Mouse (Mus musculus): ENCODE results near the gene Sln.
A peak's percentile ranks its signal among the peaks of the same experiment; 100 is the strongest.

Sln gene

DNA sequence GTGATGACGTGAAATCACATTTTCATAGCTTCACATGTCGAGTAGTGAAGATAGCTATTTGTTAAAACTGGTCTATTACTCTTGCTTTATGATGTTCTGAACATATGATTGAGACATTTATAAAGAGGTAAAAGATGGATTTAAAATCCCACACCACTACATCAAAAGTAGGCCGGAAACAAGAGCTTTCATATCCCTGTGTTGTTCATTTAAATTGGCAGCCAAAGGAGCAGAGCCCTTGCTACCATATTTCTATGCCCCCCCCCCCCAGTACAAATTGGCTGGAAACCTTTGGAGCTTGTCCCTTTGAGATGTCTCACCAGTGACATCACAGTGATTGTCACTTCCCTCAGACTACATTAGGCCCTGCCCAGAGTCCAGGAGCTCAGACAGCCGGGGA lies at the start of gene Sln:
Gene Sln, plus strand, starts transcription at position 301 of the 400 bp plus-strand sequence.
- DNase-seq (ENCODE audit: low read depth, low spot score), result no peak

DNA sequence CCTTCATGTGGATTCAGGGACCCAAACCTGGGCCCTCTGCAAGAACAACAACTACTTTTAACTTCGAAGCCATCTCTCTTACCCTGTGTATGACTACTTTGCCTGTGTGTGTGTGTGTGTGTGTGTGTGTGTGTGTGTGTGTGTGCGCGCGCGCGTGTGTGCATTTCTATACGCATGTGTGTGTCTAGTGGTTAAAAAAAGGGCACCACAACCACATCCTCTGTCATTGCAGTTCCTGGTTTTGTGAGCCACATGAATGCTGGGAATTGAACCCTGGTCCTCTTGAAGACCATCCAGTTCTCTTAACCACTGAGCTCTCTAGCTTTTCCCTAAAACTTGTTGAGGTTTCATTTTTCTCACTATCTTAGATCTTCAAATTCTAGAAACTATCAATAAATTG lies 47.0 kb upstream of the Sln start:
- no peak for DNase-seq (ENCODE audit: low read depth, low spot score)

GRCm38 (mm10) chr9:53806496-53807086 lies 43.4 kb upstream of the Sln start:
- DNase-seq (ENCODE audit: low read depth, low spot score), result no peak

DNA sequence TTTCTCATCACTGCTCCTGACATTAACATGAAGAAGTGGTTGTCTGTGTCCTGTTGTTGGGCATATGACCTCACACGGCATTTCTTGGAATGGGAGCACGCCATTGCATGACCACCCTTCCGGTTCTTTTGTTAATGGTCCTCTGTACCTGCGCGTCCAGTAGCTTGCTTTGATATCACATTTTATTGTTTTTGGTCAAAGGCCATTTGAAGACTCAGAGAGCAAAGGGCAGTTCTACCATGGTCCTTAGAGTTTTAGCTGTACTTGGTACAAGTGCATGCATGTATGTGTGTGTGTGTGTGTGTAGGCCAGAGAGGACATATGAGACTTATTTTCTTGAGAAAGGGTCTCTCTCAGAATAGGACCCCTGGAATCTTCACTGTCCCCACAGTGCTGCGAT lies 36.5 kb upstream of the Sln start:
- DNase-seq (ENCODE audit: low read depth, low spot score), result no peak

DNA sequence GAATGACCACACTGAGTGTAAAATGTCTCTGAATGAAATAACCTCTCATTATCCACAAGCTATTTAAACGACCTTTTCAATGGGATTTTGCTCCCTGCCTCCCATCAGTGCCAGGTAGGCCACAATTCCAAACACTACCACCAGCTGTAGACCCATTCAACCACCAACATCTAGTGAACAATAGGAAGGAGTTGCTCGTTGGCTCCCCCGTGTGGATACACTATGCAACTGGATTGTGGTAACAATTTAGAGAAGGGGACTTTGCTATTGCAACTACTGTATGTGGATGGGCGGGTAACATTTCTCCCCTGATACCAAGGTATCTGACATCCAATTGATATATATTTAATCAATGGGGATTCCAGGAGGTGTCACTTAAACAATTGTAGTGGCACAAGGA lies 31.2 kb upstream of the Sln start:
- peak; percentile 15 for DNase-seq (ENCODE audit: low read depth, low spot score)

GRCm38 (mm10) chr9:53825318-53825717 lies 24.6 kb upstream of the Sln start:
- peak; percentile 29 for DNase-seq (ENCODE audit: low read depth, low spot score)

GRCm38 (mm10) chr9:53829081-53829865 lies 20.7 kb upstream of the Sln start:
- DNase-seq (ENCODE audit: low read depth, low spot score), result peak; percentile 38

GRCm38 (mm10) chr9:53829866-53830209 lies 20.1 kb upstream of the Sln start:
- DNase-seq (ENCODE audit: low read depth, low spot score), result no peak

- DNase-seq (ENCODE audit: low read depth, low spot score), result no peak
Measured at GRCm38 (mm10) chr9:53835039-53835438, 14.9 kb upstream of the Sln start.

- no peak for DNase-seq (ENCODE audit: low read depth, low spot score)
Measured at GRCm38 (mm10) chr9:53835976-53836375, 14.0 kb upstream of the Sln start.

GRCm38 (mm10) chr9:53838816-53839215 lies 11.1 kb upstream of the Sln start:
- no peak for DNase-seq (ENCODE audit: low read depth, low spot score)

DNA sequence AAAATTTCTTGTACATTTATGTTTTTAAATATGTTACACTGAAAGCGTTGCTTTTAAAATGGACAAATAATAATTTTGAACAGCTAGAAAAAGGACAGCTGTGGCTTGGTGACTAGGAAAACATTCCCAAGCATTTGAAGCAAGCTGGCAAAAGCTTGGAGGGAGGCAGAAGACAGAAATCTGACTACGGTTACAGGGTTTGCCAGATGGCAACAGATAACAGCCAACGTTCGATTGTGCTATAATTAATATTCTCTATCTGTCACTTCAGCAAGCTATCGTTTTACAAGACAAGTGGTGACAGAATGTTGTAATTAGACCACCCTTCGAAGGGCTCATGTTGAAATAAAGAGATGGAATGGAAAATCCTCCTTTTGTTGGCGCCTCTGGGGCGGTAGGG lies 1.4 kb upstream of the Sln start:
- no peak for DNase-seq (ENCODE audit: low read depth, low spot score)

- no peak for DNase-seq (ENCODE audit: low read depth, low spot score)
Measured at GRCm38 (mm10) chr9:53852158-53852557, 2.2 kb downstream of the Sln start.

DNA sequence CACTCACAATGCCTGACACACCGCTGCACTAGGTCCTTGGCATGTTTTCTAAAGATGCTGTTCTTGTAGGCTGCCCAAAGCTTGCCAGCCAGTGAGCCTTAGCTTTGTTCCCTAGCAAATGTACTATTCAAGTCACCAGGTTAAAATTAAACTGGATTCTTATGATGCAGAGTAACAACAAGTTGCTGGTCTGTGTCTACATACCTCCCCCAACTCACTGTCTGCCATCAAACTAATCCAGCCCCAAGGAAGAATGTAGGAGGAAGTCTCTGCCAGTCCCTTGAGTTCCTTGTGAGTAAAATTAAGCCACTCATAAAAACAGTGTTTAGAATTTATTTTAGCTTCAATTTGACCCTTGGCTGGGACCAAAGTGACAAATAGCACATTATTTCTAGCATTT lies 3.7 kb downstream of the Sln start:
- DNase-seq (ENCODE audit: low read depth, low spot score), result no peak

- DNase-seq (ENCODE audit: low read depth, low spot score), result no peak
Measured at GRCm38 (mm10) chr9:53854525-53854924, 4.6 kb downstream of the Sln start.

DNA sequence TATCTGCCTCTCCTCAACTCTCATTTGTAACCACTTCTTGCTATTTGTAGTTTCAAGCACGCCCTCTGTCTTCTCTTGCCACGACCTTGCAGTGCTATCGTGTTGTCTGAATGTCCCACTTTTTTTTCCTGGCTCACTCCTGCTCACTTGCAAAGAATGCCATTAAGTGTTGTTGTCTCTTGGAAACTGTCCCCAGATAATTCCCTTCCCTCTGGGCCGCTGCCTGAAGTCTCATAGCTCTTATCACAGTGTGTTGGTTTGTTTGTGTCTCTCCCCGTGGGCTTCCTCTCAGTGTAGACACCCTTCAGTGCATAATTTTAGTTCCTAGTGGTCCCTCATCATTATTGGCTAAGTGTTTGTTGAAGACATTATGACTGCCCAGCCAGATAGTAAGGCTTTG lies 7.9 kb downstream of the Sln start:
- DNase-seq (ENCODE audit: low read depth, low spot score), result no peak

- DNase-seq (ENCODE audit: low read depth, low spot score), result no peak
Measured at GRCm38 (mm10) chr9:53873239-53873638, 23.3 kb downstream of the Sln start.

DNA sequence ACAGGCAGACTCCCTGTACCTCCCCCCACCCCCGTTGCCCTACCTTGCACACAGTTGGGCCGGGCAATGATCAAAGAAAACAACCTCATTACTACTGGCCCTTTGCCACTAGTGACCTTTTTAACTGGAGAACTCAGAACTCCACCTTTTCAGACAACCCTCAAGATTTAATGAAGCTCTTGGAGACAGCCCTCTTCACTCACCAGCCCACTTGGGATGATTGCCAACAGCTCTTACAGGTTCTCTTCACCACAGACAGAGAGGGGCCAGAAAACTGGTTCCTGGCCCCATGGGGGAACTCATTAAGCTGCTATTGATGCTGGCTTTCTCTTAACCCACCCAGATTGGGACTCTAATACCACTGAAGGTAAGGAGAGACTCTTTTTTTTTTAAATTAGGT lies 27.5 kb downstream of the Sln start:
- DNase-seq (ENCODE audit: low read depth, low spot score), result no peak

- DNase-seq (ENCODE audit: low read depth, low spot score), result no peak
Measured at GRCm38 (mm10) chr9:53883588-53884280, 33.8 kb downstream of the Sln start.

DNA sequence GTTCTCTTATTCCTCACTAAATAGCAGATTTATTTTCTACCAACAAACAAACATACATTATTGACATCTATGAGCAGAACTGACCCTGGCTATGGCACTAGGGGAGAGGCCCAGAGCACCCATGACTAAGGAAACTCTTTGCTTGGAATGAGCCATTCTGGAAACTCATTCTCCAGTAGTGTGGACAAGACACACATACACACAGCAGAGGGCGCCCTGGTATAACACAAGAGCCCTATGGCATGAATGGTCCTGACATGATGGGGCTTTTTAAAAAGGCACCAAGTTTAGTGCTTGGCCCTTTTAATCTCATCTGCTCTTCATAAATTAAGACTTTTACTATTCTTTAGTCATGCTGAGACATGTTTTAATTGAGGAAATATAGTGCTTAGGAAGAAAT lies 40.1 kb downstream of the Sln start:
- DNase-seq (ENCODE audit: low read depth, low spot score), result peak; percentile 25

DNA sequence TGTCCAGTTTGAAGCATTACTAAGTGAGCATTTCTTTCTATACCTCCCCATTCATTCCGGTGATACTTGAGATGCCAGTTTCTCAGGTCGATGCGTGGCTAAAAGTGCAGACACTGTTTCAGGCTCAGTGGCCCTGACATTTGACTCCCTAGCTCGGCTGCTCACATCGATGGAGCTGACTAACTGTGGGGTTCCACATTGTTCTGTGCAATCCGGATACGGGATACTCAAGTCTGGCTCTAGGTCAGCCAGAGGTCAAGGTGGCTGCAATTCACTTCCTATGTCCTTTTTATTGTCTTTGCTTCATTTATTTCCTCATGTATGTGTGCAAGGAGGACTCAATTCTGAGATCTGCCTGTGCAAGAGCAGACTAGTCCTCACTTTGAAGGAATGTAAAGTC lies 45.9 kb downstream of the Sln start:
- DNase-seq (ENCODE audit: low read depth, low spot score), result no peak

DNA sequence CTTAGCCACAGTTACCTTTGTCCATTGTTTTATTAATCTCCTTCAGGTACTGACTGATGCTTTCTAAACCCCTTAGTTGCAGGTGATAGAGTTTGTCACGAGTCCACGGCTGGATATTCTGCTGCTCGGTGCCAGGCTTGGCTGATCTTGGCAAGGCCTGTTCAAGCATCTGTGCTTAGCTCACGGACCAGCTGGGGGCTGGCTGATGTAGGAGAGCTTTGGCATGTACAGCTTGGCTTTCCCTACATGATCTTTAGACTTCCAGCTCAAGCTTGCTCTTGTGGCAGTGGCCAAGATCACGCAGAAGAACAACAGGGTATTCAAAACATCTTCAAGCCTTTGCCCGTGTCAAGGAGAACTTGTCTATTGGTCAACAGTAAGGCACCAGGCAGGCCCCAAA lies 49.9 kb downstream of the Sln start:
- no peak for DNase-seq (ENCODE audit: low read depth, low spot score)

- no peak for DNase-seq (ENCODE audit: low read depth, low spot score)
Measured at GRCm38 (mm10) chr9:53903215-53903842, 53.4 kb downstream of the Sln start.
